Mouse (Mus musculus) liver, embryonic 15.5 days (tissue): ENCODE results near the gene Asic3. TPM values are rescaled to one million over a fixed set of nuclear protein-coding genes. Genes with fewer than 3 reads are reported as not detected.

Experiments
- ATAC-seq: fragments of 200-750 bp; cut with Nextera tagmentation; 2 replicates; pipeline ENCODE4 v1.8.0; 2017; ENCODE audit warnings: moderate number of reproducible peaks, mild to moderate bottlenecking, moderate library complexity; ENCODE audit not compliant: insufficient read depth
- H3K27ac ChIP-seq: fragments of 300-500 bp; sonication (generic); replicated peaks from 2 replicates; pipeline ENCODE4 v1.5.1; 2015; ENCODE audit warnings: mild to moderate bottlenecking, inconsistent platforms
- H3K27me3 ChIP-seq: fragments of 300-500 bp; sonication (generic); 2 replicates; pipeline ENCODE4 v1.6.1; 2015; ENCODE audit warnings: mild to moderate bottlenecking, inconsistent platforms
- H3K36me3 ChIP-seq: fragments of 300-500 bp; sonication (generic); replicated peaks from 2 replicates; pipeline ENCODE4 v1.6.1; 2015; ENCODE audit warnings: moderate library complexity, mild to moderate bottlenecking, inconsistent platforms
- H3K4me1 ChIP-seq: fragments of 300-500 bp; sonication (generic); replicated peaks from 2 replicates; pipeline ENCODE4 v1.6.1; 2015; ENCODE audit warnings: inconsistent platforms
- H3K4me2 ChIP-seq: fragments of 300-500 bp; sonication (generic); 2 replicates; pipeline ENCODE4 v1.6.1; 2015; ENCODE audit warnings: moderate library complexity, mild to moderate bottlenecking, inconsistent platforms
- H3K4me3 ChIP-seq: fragments of 300-500 bp; sonication (generic); replicated peaks from 2 replicates; pipeline ENCODE4 v1.5.1; 2015; ENCODE audit warnings: mild to moderate bottlenecking, inconsistent platforms
- H3K9ac ChIP-seq: fragments of 300-500 bp; sonication (generic); 2 replicates; pipeline ENCODE4 v1.6.1; 2015; ENCODE audit warnings: moderate library complexity, mild to moderate bottlenecking, inconsistent platforms
- H3K9me3 ChIP-seq: fragments of 300-500 bp; sonication (generic); replicated peaks from 2 replicates; pipeline ENCODE4 v1.6.1; 2016; ENCODE audit warnings: inconsistent platforms
- WGBS: fragments of 180-500 bp; shearing (Covaris S2); methylation state at CpG from one replicate; pipeline ENCODE4 v1.1.7; 2015; ENCODE audit warnings: mixed read lengths; ENCODE audit not compliant: insufficient replicate concordance; 5-methylcytosine and 5-hydroxymethylcytosine counted together
- polyA plus RNA-seq: library from polyadenylated mRNA; unstranded; fragments of >200 nt; fragmentation: Nextera tagmentation; extraction: Ambion mirVana; gene quantifications from 2 replicates; pipeline ENCODE4 v1.2.1, GENCODE M21; 2015

Gene Asic3
- polyA plus RNA-seq, 1 experiment from 2014 or later: not detected

- no peak overlapping the region for H3K27ac ChIP-seq
These were observed 34.5 kb upstream of the Asic3 start for GRCm38 (mm10) chr5:24378700-24379099.

GRCm38 (mm10) chr5:24379501-24379900, 33.7 kb upstream of the Asic3 start:
- H3K9me3 ChIP-seq: no peaks in the 10 kb centered on the region
- H3K36me3 ChIP-seq: no peaks in the 10 kb centered on the region
- no peak for ATAC-seq
- H3K4me3 ChIP-seq: no peak overlapping the region
- H3K4me2 ChIP-seq: no peak overlapping the region
- peaks cover 13% of the 10 kb centered on the region; the same call in 1 of the 2 replicates for H3K27me3 ChIP-seq
- peaks cover 20% of the 10 kb centered on the region for H3K4me1 ChIP-seq
- no peak overlapping the region for H3K9ac ChIP-seq
- H3K27ac ChIP-seq: no peak overlapping the region
- 75% methylated on average over 4 of the region's 4 CpGs for WGBS

More at GRCm38 (mm10) chr5:24378700-24379099, 34.5 kb upstream of the Asic3 start:
- Histone ChIP-seq H3K4me3 (no peak overlapping the region), H3K9ac (no peak overlapping the region), H3K27me3 (peaks cover 11% of the 10 kb centered on the region; the same call in 1 of the 2 replicates), H3K9me3 (no peaks in the 10 kb centered on the region), H3K4me2 (no peak overlapping the region), H3K4me1 (peaks cover 12% of the 10 kb centered on the region), H3K36me3 (no peaks in the 10 kb centered on the region)
- ATAC-seq: no peak
- 57% methylated on average over 2 of the region's 2 CpGs for WGBS

- peaks cover 24% of the 10 kb centered on the region for H3K4me1 ChIP-seq
- H3K9me3 ChIP-seq: no peaks in the 10 kb centered on the region
- H3K9ac ChIP-seq: no peak overlapping the region
- H3K27me3 ChIP-seq: peaks cover 23% of the 10 kb centered on the region
- no peak overlapping the region for H3K27ac ChIP-seq
- no peaks in the 10 kb centered on the region for H3K36me3 ChIP-seq
- whole genome bisulfite sequencing: 54% methylated on average over 4 of the region's 4 CpGs
- no peak for ATAC-seq
- H3K4me3 ChIP-seq: no peak overlapping the region
- H3K4me2 ChIP-seq: no peak overlapping the region
These were observed 32.7 kb upstream of the Asic3 start for GRCm38 (mm10) chr5:24380499-24380898.

- peaks cover 33% of the 10 kb centered on the region for H3K27me3 ChIP-seq
- ATAC-seq: no peak
- H3K27ac ChIP-seq: no peak overlapping the region
- no peak overlapping the region for H3K4me3 ChIP-seq
- WGBS: 54% methylated on average over 6 of the region's 6 CpGs
- no peak overlapping the region for H3K9ac ChIP-seq
- H3K9me3 ChIP-seq: no peaks in the 10 kb centered on the region
- H3K4me2 ChIP-seq: no peak overlapping the region
- H3K4me1 ChIP-seq: peaks cover 24% of the 10 kb centered on the region
- no peaks in the 10 kb centered on the region for H3K36me3 ChIP-seq
These were observed 31.7 kb upstream of the Asic3 start for GRCm38 (mm10) chr5:24381486-24381885.

- H3K36me3 ChIP-seq: no peaks in the 10 kb centered on the region
- H3K4me1 ChIP-seq: peaks cover 24% of the 10 kb centered on the region
- H3K9ac ChIP-seq: no peak overlapping the region
- peaks cover 38% of the 10 kb centered on the region for H3K27me3 ChIP-seq
- H3K4me3 ChIP-seq: no peak overlapping the region
- WGBS: 48% methylated on average over 2 of the region's 2 CpGs
- no peak overlapping the region for H3K27ac ChIP-seq
- ATAC-seq: no peak
- no peaks in the 10 kb centered on the region for H3K9me3 ChIP-seq
- H3K4me2 ChIP-seq: no peak overlapping the region
These were observed 31.2 kb upstream of the Asic3 start for GRCm38 (mm10) chr5:24381988-24382387.

GRCm38 (mm10) chr5:24383026-24383859, 29.9 kb upstream of the Asic3 start:
- peak overlapping the region; percentile 89 for H3K4me2 ChIP-seq
- peak overlapping the region; percentile 62 for H3K4me3 ChIP-seq
- 0 out of 2 replicates have a peak overlapping the region, but pooled peaks have one; percentile 8 for H3K27ac ChIP-seq
- peak; percentile 89 for ATAC-seq
- no peaks in the 10 kb centered on the region for H3K36me3 ChIP-seq
- no peaks in the 10 kb centered on the region for H3K9me3 ChIP-seq
- peaks cover 42% of the 10 kb centered on the region for H3K27me3 ChIP-seq
- 3% methylated on average over 34 of the region's 34 CpGs for WGBS
- H3K9ac ChIP-seq: peak overlapping the region; percentile 47
- peaks cover 35% of the 10 kb centered on the region for H3K4me1 ChIP-seq

- ATAC-seq: no peak
- H3K27ac ChIP-seq: no peak overlapping the region
- H3K4me2 ChIP-seq: no peak overlapping the region
- peaks cover 50% of the 10 kb centered on the region for H3K27me3 ChIP-seq
- 31% methylated on average over 6 of the region's 6 CpGs for WGBS
- H3K4me3 ChIP-seq: no peak overlapping the region
- no peak overlapping the region for H3K9ac ChIP-seq
- H3K36me3 ChIP-seq: no peaks in the 10 kb centered on the region
- H3K9me3 ChIP-seq: no peaks in the 10 kb centered on the region
- peaks cover 43% of the 10 kb centered on the region for H3K4me1 ChIP-seq
These were observed 28.8 kb upstream of the Asic3 start for GRCm38 (mm10) chr5:24384407-24384806.

- no peak overlapping the region for H3K4me2 ChIP-seq
- no peak for ATAC-seq
- H3K36me3 ChIP-seq: no peaks in the 10 kb centered on the region
- H3K9me3 ChIP-seq: no peaks in the 10 kb centered on the region
- H3K9ac ChIP-seq: no peak overlapping the region
- peaks cover 50% of the 10 kb centered on the region for H3K27me3 ChIP-seq
- WGBS: 65% methylated on average over 5 of the region's 5 CpGs
- H3K27ac ChIP-seq: no peak overlapping the region
- H3K4me1 ChIP-seq: peaks cover 50% of the 10 kb centered on the region
- H3K4me3 ChIP-seq: no peak overlapping the region
These were observed 27.8 kb upstream of the Asic3 start for GRCm38 (mm10) chr5:24385374-24385773.

GRCm38 (mm10) chr5:24385887-24386550, 27.2 kb upstream of the Asic3 start:
- ATAC-seq: no peak
- Histone ChIP-seq H3K27me3 (peaks cover 50% of the 10 kb centered on the region), H3K36me3 (no peaks in the 10 kb centered on the region), H3K4me2 (no peak overlapping the region), H3K9me3 (no peaks in the 10 kb centered on the region), H3K9ac (no peak overlapping the region), H3K27ac (no peak overlapping the region), H3K4me1 (peaks cover 50% of the 10 kb centered on the region), H3K4me3 (no peak overlapping the region)
- WGBS: 65% methylated on average over 10 of the region's 10 CpGs

- Histone ChIP-seq H3K27ac (no peak overlapping the region), H3K9ac (peak overlapping the region; percentile 32; the same call in 1 of the 2 replicates), H3K4me2 (peak overlapping the region; percentile 73), H3K4me1 (peaks cover 49% of the 10 kb centered on the region), H3K9me3 (no peaks in the 10 kb centered on the region), H3K36me3 (no peaks in the 10 kb centered on the region), H3K27me3 (peaks cover 50% of the 10 kb centered on the region), H3K4me3 (peak overlapping the region; percentile 46)
- ATAC-seq: 0 out of 2 replicates have a peak, but pooled peaks have one; percentile 3
- WGBS: 1% methylated on average over 73 of the region's 73 CpGs
These were observed 25.6 kb upstream of the Asic3 start for GRCm38 (mm10) chr5:24387264-24388241.
